Mouse (Mus musculus) midbrain, embryonic 15.5 days (tissue): ENCODE results near the gene Dcaf17. TPM values are rescaled to one million over a fixed set of nuclear protein-coding genes. Genes with fewer than 3 reads are reported as not detected.

Source experiments
- ATAC-seq: fragments of 200-750 bp; cut with Nextera tagmentation; replicated peaks from 2 replicates; pipeline ENCODE4 v1.8.0; 2017; ENCODE audit warnings: moderate TSS enrichment
- H3K27ac ChIP-seq: fragments of 300-500 bp; sonication (generic); 2 replicates; pipeline ENCODE4 v1.5.1; 2015; ENCODE audit warnings: mild to moderate bottlenecking, inconsistent platforms
- H3K27me3 ChIP-seq: fragments of 300-500 bp; sonication (generic); replicated peaks from 2 replicates; pipeline ENCODE4 v1.6.1; 2015; ENCODE audit warnings: inconsistent platforms
- H3K36me3 ChIP-seq: fragments of 300-500 bp; sonication (generic); replicated peaks from 2 replicates; pipeline ENCODE4 v1.6.1; 2015; ENCODE audit warnings: inconsistent platforms
- H3K4me1 ChIP-seq: fragments of 300-500 bp; sonication (generic); 2 replicates; pipeline ENCODE4 v1.6.1; 2015; ENCODE audit warnings: inconsistent platforms
- H3K4me2 ChIP-seq: fragments of 300-500 bp; sonication (generic); 2 replicates; pipeline ENCODE4 v1.6.1; 2015; ENCODE audit warnings: inconsistent platforms, mild to moderate bottlenecking, moderate library complexity
- H3K4me3 ChIP-seq: fragments of 300-500 bp; sonication (generic); 2 replicates; pipeline ENCODE4 v1.5.1; 2015; ENCODE audit warnings: mild to moderate bottlenecking, inconsistent platforms
- H3K9ac ChIP-seq: fragments of 300-500 bp; sonication (generic); 2 replicates; pipeline ENCODE4 v1.6.1; 2015; ENCODE audit warnings: mild to moderate bottlenecking, inconsistent platforms
- H3K9me3 ChIP-seq: fragments of 300-500 bp; sonication (generic); 2 replicates; pipeline ENCODE4 v1.6.1; 2016; ENCODE audit warnings: inconsistent platforms
- WGBS: fragments of 180-500 bp; shearing (Covaris S2); methylation state at CpG from one replicate; pipeline ENCODE4 v1.1.7; 2015; ENCODE audit warnings: mixed read lengths; 5-methylcytosine and 5-hydroxymethylcytosine counted together
- polyA plus RNA-seq: library from polyadenylated mRNA; unstranded; fragments of >200 nt; fragmentation: Nextera tagmentation; extraction: Ambion mirVana; gene quantifications from 2 replicates; pipeline ENCODE4 v1.2.1, GENCODE M21; 2015

Dcaf17 gene
- polyA plus RNA-seq, 1 experiment from 2014 or later, result 32.9 TPM

- Histone ChIP-seq H3K36me3 (no peaks in the 10 kb centered on the region), H3K27me3 (no peaks in the 10 kb centered on the region), H3K9ac (no peak overlapping the region), H3K4me3 (no peak overlapping the region), H3K9me3 (no peaks in the 10 kb centered on the region), H3K27ac (no peak overlapping the region), H3K4me1 (no peaks in the 10 kb centered on the region), H3K4me2 (no peak overlapping the region)
- WGBS, result 93% methylated on average over 9 of the region's 9 CpGs
- no peak for ATAC-seq
Measured at GRCm38 (mm10) chr2:71134041-71134505, 78.9 kb downstream of the Dcaf17 start.

- WGBS, result 77% methylated on average over 5 of the region's 5 CpGs
- no peak overlapping the region for H3K9ac ChIP-seq
Measured at GRCm38 (mm10) chr2:71134836-71135235, 79.7 kb downstream of the Dcaf17 start.

GRCm38 (mm10) chr2:71140622-71141021 lies 85.5 kb downstream of the Dcaf17 start:
- ATAC-seq, result no peak
- Histone ChIP-seq H3K4me2 (no peak overlapping the region), H3K9me3 (no peaks in the 10 kb centered on the region), H3K4me3 (no peak overlapping the region), H3K27ac (no peak overlapping the region), H3K36me3 (no peaks in the 10 kb centered on the region), H3K4me1 (no peaks in the 10 kb centered on the region), H3K9ac (no peak overlapping the region), H3K27me3 (no peaks in the 10 kb centered on the region)
- whole genome bisulfite sequencing, result 70% methylated on average over 4 of the region's 4 CpGs

More at GRCm38 (mm10) chr2:71134836-71135235, 79.7 kb downstream of the Dcaf17 start:
- H3K4me1 ChIP-seq, result no peaks in the 10 kb centered on the region
- no peaks in the 10 kb centered on the region for H3K9me3 ChIP-seq
- ATAC-seq, result no peak
- no peak overlapping the region for H3K4me3 ChIP-seq
- no peaks in the 10 kb centered on the region for H3K36me3 ChIP-seq
- no peaks in the 10 kb centered on the region for H3K27me3 ChIP-seq
- no peak overlapping the region for H3K4me2 ChIP-seq
- no peak overlapping the region for H3K27ac ChIP-seq

DNA sequence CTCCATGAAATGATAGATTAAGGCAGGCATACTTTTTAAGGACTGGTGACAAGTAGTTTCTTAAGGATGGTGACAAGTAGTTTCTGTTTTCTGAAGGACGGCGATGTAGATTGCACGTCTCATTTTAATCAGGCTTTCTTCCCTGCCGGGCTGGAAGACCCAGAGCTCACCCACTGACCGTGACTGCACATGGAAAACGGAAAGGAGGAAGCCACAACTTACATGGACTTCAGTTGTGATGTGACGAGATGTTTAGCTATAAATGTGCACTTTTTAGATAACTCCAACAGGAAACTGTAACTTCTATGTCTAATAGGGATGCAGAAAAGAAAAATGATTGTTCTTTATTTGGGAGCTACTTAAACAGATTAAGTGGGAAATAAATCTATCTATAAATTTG lies 87.3 kb downstream of the Dcaf17 start:
- no peaks in the 10 kb centered on the region for H3K27me3 ChIP-seq
- no peak overlapping the region for H3K9ac ChIP-seq
- no peak overlapping the region for H3K27ac ChIP-seq
- 68% methylated on average over 7 of the region's 7 CpGs for WGBS
- no peak overlapping the region for H3K4me2 ChIP-seq
- ATAC-seq, result no peak
- no peaks in the 10 kb centered on the region for H3K36me3 ChIP-seq
- H3K4me1 ChIP-seq, result no peaks in the 10 kb centered on the region
- H3K9me3 ChIP-seq, result no peaks in the 10 kb centered on the region
- H3K4me3 ChIP-seq, result no peak overlapping the region

DNA sequence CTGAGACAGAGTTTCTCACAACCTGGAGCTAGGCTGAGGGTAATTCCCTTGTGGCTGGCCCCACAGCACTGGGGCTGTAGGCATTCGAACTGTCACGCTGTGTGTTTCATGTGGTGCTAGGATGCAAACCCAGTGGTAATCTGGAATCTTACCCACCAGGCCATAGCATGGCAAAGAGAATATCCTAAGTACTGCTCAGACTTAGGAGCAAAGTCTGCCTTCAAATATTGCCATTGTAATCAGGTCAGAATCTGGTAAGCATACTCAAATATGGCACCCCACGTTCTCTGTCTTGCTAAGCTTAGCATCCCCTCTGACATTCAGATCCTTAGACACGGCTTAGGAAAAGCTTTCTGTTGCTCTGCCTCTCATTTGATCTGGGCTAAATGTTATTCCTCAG lies 90.7 kb downstream of the Dcaf17 start:
- H3K27me3 ChIP-seq, result no peaks in the 10 kb centered on the region
- peaks cover 10% of the 10 kb centered on the region for H3K4me1 ChIP-seq
- no peaks in the 10 kb centered on the region for H3K36me3 ChIP-seq
- H3K9me3 ChIP-seq, result no peaks in the 10 kb centered on the region
- ATAC-seq, result no peak
- H3K4me2 ChIP-seq, result no peak overlapping the region
- 77% methylated on average over 4 of the region's 4 CpGs for WGBS
- H3K9ac ChIP-seq, result no peak overlapping the region
- no peak overlapping the region for H3K27ac ChIP-seq
- no peak overlapping the region for H3K4me3 ChIP-seq

DNA sequence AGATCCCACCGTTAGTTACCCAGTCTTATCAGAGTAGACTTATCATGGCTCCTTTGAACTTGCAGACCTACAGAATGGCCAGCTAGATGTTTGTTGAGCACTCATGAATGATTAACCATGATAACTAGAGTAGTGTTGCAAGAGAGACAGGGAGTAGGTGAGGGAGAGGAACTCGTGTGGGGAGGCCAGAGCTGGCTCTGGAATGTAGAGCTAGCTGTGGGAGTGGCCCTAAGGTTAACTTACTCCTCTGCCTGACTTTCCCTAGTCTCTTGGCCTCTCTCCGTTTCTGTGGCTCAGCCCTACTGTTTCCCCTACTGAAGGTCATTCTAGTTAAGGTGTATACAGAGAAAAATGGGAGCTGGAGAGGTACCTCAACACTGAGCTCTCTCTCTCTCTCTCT lies 91.1 kb downstream of the Dcaf17 start:
- H3K9ac ChIP-seq, result no peak overlapping the region
- H3K36me3 ChIP-seq, result no peaks in the 10 kb centered on the region
- peaks cover 10% of the 10 kb centered on the region for H3K4me1 ChIP-seq
- WGBS, result 67% methylated on average over 3 of the region's 3 CpGs
- ATAC-seq, result no peak
- no peak overlapping the region for H3K27ac ChIP-seq
- no peak overlapping the region for H3K4me3 ChIP-seq
- no peaks in the 10 kb centered on the region for H3K9me3 ChIP-seq
- H3K4me2 ChIP-seq, result no peak overlapping the region
- no peaks in the 10 kb centered on the region for H3K27me3 ChIP-seq

GRCm38 (mm10) chr2:71147816-71148215 lies 92.7 kb downstream of the Dcaf17 start:
- 35% methylated on average over 6 of the region's 6 CpGs for WGBS
- no peaks in the 10 kb centered on the region for H3K36me3 ChIP-seq
- ATAC-seq, result 0 out of 2 replicates have a peak, but pooled peaks have one; percentile 37
- 0 out of 2 replicates have a peak overlapping the region, but pooled peaks have one; percentile 19 for H3K27ac ChIP-seq
- no peak overlapping the region for H3K4me2 ChIP-seq
- no peaks in the 10 kb centered on the region for H3K27me3 ChIP-seq
- no peaks in the 10 kb centered on the region for H3K9me3 ChIP-seq
- H3K4me1 ChIP-seq, result peaks cover 10% of the 10 kb centered on the region
- H3K9ac ChIP-seq, result no peak overlapping the region
- H3K4me3 ChIP-seq, result no peak overlapping the region

Other genes with a start within 250 kb of the Dcaf17 start
- gene Tlk1, start 229.6 kb upstream of the Dcaf17 start, polyA plus RNA-seq, result 25.3 and 27.1 TPM in 2 replicates
- gene Mettl8, start 255 bp downstream of the Dcaf17 start, polyA plus RNA-seq, result 11.4 and 11.9 TPM in 2 replicates
- 2.1 and 2.9 TPM in 2 replicates for gene Cybrd1, start 62.6 kb downstream of the Dcaf17 start, polyA plus RNA-seq
- 171 and 181 TPM in 2 replicates for gene Dync1i2, start 156.4 kb downstream of the Dcaf17 start, polyA plus RNA-seq